Mouse (Mus musculus) thymus, postnatal 0 days (tissue): ENCODE measurements at regions not wholly inside any gene's neighbourhood (a gene's known extent, or its start where the extent isn't known, plus 50 kb on each side); places are given as distances from the start of the nearest gene placed in this dataset.

ENCODE experiments used
- DNase-seq: peaks from one replicate; pipeline ENCODE4 v3.0.0-alpha.2; 2015; ENCODE audit warnings: low spot score

GRCm38 (mm10) chr13:119118382-119118781 is 310.0 kb upstream of the Paip1 start:
- DNase-seq = no peak

GRCm38 (mm10) chr13:119140436-119140835 is 288.0 kb upstream of the Paip1 start:
- DNase-seq = no peak

GRCm38 (mm10) chr13:119143351-119143750 is 285.1 kb upstream of the Paip1 start:
- no peak for DNase-seq

GRCm38 (mm10) chr13:119145713-119146112 is 282.7 kb upstream of the Paip1 start:
- DNase-seq = no peak

- DNase-seq = no peak
These were observed 280.7 kb upstream of the Paip1 start for GRCm38 (mm10) chr13:119147701-119148100.

- DNase-seq = no peak
These were observed 279.3 kb upstream of the Paip1 start for GRCm38 (mm10) chr13:119149141-119149540.

- no peak for DNase-seq
These were observed 277.4 kb upstream of the Paip1 start for GRCm38 (mm10) chr13:119150847-119151548.

GRCm38 (mm10) chr13:119177753-119178152 is 250.6 kb upstream of the Paip1 start:
- DNase-seq = no peak

GRCm38 (mm10) chr13:119178212-119178611 is 250.2 kb upstream of the Paip1 start:
- no peak for DNase-seq

GRCm38 (mm10) chr13:119179157-119179920 is 249.1 kb upstream of the Paip1 start:
- DNase-seq = no peak

- no peak for DNase-seq
These were observed 244.0 kb upstream of the Paip1 start for GRCm38 (mm10) chr13:119184322-119184877.

GRCm38 (mm10) chr13:119185567-119186143 is 242.7 kb upstream of the Paip1 start:
- DNase-seq = no peak

GRCm38 (mm10) chr13:119231556-119231955 is 196.8 kb upstream of the Paip1 start:
- DNase-seq = no peak

GRCm38 (mm10) chr13:119232100-119233029 is 196.0 kb upstream of the Paip1 start:
- no peak for DNase-seq

GRCm38 (mm10) chr13:119233030-119233385 is 195.4 kb upstream of the Paip1 start:
- DNase-seq = no peak

GRCm38 (mm10) chr13:119233869-119234268 is 194.5 kb upstream of the Paip1 start:
- no peak for DNase-seq

GRCm38 (mm10) chr13:119242358-119242757 is 186.0 kb upstream of the Paip1 start:
- DNase-seq = no peak

GRCm38 (mm10) chr13:119247101-119247500 is 181.3 kb upstream of the Paip1 start:
- DNase-seq = no peak

GRCm38 (mm10) chr13:119252006-119252405 is 176.4 kb upstream of the Paip1 start:
- DNase-seq = no peak

GRCm38 (mm10) chr13:119256350-119256749 is 172.1 kb upstream of the Paip1 start:
- DNase-seq = no peak

- DNase-seq = no peak
These were observed 169.9 kb upstream of the Paip1 start for GRCm38 (mm10) chr13:119258515-119258914.
